Mouse (Mus musculus): ENCODE results near the gene Pno1. TPM values are rescaled to one million over a fixed set of nuclear protein-coding genes. Genes with fewer than 3 reads are reported as not detected.

The Pno1 gene
- total and polyA plus RNA-seq, 3 experiments: 82.7 to 279 (median 155) TPM

GRCm38 (mm10) chr11:17202481-17202880 lies 8.9 kb downstream of the Pno1 start:
- no peak for TF ChIP-seq RAD21 (IDR thresholded peaks at IDR 0.05; ENCODE audit: low read depth, low read length)
- TF ChIP-seq POLR2A (IDR thresholded peaks at IDR 0.05; ENCODE audit: low read depth, low read length): peak; percentile 24; the same call in 1 of the 2 replicates
- no peak for TF ChIP-seq MAFK (IDR thresholded peaks at IDR 0.05; ENCODE audit: insufficient replicate concordance, low read length)
- TF ChIP-seq ZMIZ1 (IDR thresholded peaks at IDR 0.05; ENCODE audit: low read depth, low read length): no peak
- Histone ChIP-seq H3K27me3 (replicated peaks) (no peaks in the 10 kb centered on the region), H3K9ac (ENCODE audit: insufficient read depth, low read depth) (no peak overlapping the region), H3K9me3 (replicated peaks; ENCODE audit: low read length) (no peaks in the 10 kb centered on the region), H3K36me3 (replicated peaks in 1 of 2; ENCODE audit: control insufficient read depth in 1 of 2, insufficient read depth in 1 of 2, low read length in 1 of 2) (peaks cover 51 to 94% of the 10 kb centered on the region in 2 experiments), H3K27ac (ENCODE audit: insufficient read depth, low read depth) (no peak overlapping the region), H3K4me3 (replicated peaks in 1 of 3; ENCODE audit: low read depth in 2 of 3, low read length in 2 of 3, poor library complexity in 1 of 3) (no peak overlapping the region), H3K4me2 (ENCODE audit: insufficient read depth, low read depth, poor library complexity, severe bottlenecking) (no peak overlapping the region), H3K79me2 (replicated peaks; ENCODE audit: control insufficient read depth, extremely low read depth, insufficient read depth, poor library complexity, severe bottlenecking) (peaks cover 3% of the 10 kb centered on the region; the same call in 1 of the 2 replicates), H3K4me1 (ENCODE audit: control insufficient read depth in 1 of 2, insufficient read depth in 2 of 2) (peaks cover 2 to 23% of the 10 kb centered on the region in 2 experiments; a peak in 2 of 4 replicates)
- in situ Hi-C loops (cut with MboI; ENCODE audit: low pct_ligation_motif_present, low pct_unique_long_range_greater_than_20kb, low sequenced_read_pairs): no loop called here
- dilution Hi-C loops (cut with MboI; ENCODE audit: extremely low pct_ligation_motif_present, extremely low pct_unique_long_range_greater_than_20kb, low sequenced_read_pairs): no loop called here
- no peak for DNase-seq (ENCODE audit: extremely low read depth)

DNA sequence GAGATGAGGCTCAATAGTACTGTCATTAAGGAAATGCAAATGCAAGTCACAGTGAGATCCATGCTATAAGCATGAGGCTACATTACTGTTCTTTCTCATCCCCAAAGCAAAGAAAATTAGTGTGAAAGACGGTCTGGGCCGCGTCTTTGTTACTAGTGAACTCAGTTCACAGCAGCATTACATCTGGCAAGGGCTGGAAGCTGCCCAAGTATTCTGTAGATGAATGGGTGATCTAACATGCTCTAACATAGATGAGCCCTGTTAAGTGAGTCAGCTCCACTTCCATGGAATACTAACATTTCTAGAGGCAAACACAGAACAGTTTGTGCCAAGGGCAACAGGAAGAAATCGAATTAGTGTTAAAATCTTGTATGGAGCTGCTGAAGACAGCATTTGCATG lies 10.4 kb downstream of the Pno1 start:
- Histone ChIP-seq H3K36me3 (replicated peaks in 1 of 2; ENCODE audit: control insufficient read depth in 1 of 2, insufficient read depth in 1 of 2, low read length in 1 of 2) (peaks cover 53 to 95% of the 10 kb centered on the region in 2 experiments), H3K9me3 (replicated peaks; ENCODE audit: low read length) (no peaks in the 10 kb centered on the region), H3K4me1 (ENCODE audit: control insufficient read depth in 1 of 2, insufficient read depth in 2 of 2) (peaks cover 0 to 27% of the 10 kb centered on the region in 2 experiments; a peak in 2 of 4 replicates), H3K27me3 (replicated peaks) (no peaks in the 10 kb centered on the region), H3K4me2 (ENCODE audit: insufficient read depth, low read depth, poor library complexity, severe bottlenecking) (no peak overlapping the region), H3K9ac (ENCODE audit: insufficient read depth, low read depth) (no peak overlapping the region), H3K27ac (ENCODE audit: insufficient read depth, low read depth) (no peak overlapping the region), H3K79me2 (replicated peaks; ENCODE audit: control insufficient read depth, extremely low read depth, insufficient read depth, poor library complexity, severe bottlenecking) (0 out of 2 replicates have a peak, but pooled peaks cover 3% of the 10 kb centered on the region), H3K4me3 (replicated peaks in 1 of 3; ENCODE audit: low read depth in 2 of 3, low read length in 2 of 3, poor library complexity in 1 of 3) (no peak overlapping the region)
- DNase-seq (ENCODE audit: extremely low read depth): no peak
- no peak for TF ChIP-seq ELF1 (IDR thresholded peaks at IDR 0.05; ENCODE audit: low read depth, low read length)
- TF ChIP-seq CTCF (conservative IDR thresholded peaks at IDR 0.05 in 1 of 2, IDR thresholded peaks at IDR 0.05 in 1 of 2; ENCODE audit: low read depth in 2 of 2, low read length in 2 of 2): no peak
- TF ChIP-seq SIN3A (IDR thresholded peaks at IDR 0.05; ENCODE audit: low read length): no peak
- TF ChIP-seq CHD1 (IDR thresholded peaks at IDR 0.05; ENCODE audit: low read depth, low read length): no peak
- TF ChIP-seq RCOR1 (conservative IDR thresholded peaks at IDR 0.05; ENCODE audit: low read depth, low read length): no peak
- no peak for TF ChIP-seq MYC (IDR thresholded peaks at IDR 0.05; ENCODE audit: low read depth, low read length)
- TF ChIP-seq NRF1 (IDR thresholded peaks at IDR 0.05; ENCODE audit: low read depth, low read length): no peak
- dilution Hi-C loops (cut with MboI; ENCODE audit: extremely low pct_ligation_motif_present, extremely low pct_unique_long_range_greater_than_20kb, low sequenced_read_pairs): no loop called here
- in situ Hi-C loops (cut with MboI; ENCODE audit: low pct_ligation_motif_present, low pct_unique_long_range_greater_than_20kb, low sequenced_read_pairs): no loop called here

- no peak for TF ChIP-seq BHLHE40 (IDR thresholded peaks at IDR 0.05; ENCODE audit: low read depth, low read length)
- no peak for DNase-seq (ENCODE audit: extremely low read depth)
- H3K4me3 ChIP-seq (replicated peaks in 1 of 3; ENCODE audit: low read depth in 2 of 3, low read length in 2 of 3, poor library complexity in 1 of 3): no peak overlapping the region
- peaks cover 55 to 95% of the 10 kb centered on the region in 2 experiments for H3K36me3 ChIP-seq (replicated peaks in 1 of 2; ENCODE audit: control insufficient read depth in 1 of 2, insufficient read depth in 1 of 2, low read length in 1 of 2)
- in situ Hi-C loops (cut with MboI; ENCODE audit: low pct_ligation_motif_present, low pct_unique_long_range_greater_than_20kb, low sequenced_read_pairs): no loop called here
- dilution Hi-C loops (cut with MboI; ENCODE audit: extremely low pct_ligation_motif_present, extremely low pct_unique_long_range_greater_than_20kb, low sequenced_read_pairs): no loop called here
- no peaks in the 10 kb centered on the region for H3K27me3 ChIP-seq (replicated peaks)
- 0 out of 2 replicates have a peak, but pooled peaks cover under 1% of the 10 kb centered on the region for H3K79me2 ChIP-seq (replicated peaks; ENCODE audit: control insufficient read depth, extremely low read depth, insufficient read depth, poor library complexity, severe bottlenecking)
- no peak overlapping the region for H3K9ac ChIP-seq (ENCODE audit: insufficient read depth, low read depth)
- peaks cover 0 to 27% of the 10 kb centered on the region in 2 experiments; a peak in 2 of 4 replicates for H3K4me1 ChIP-seq (ENCODE audit: control insufficient read depth in 1 of 2, insufficient read depth in 2 of 2)
- no peaks in the 10 kb centered on the region for H3K9me3 ChIP-seq (replicated peaks; ENCODE audit: low read length)
- H3K4me2 ChIP-seq (ENCODE audit: insufficient read depth, low read depth, poor library complexity, severe bottlenecking): no peak overlapping the region
- H3K27ac ChIP-seq (ENCODE audit: insufficient read depth, low read depth): no peak overlapping the region
These were observed 11.4 kb downstream of the Pno1 start for GRCm38 (mm10) chr11:17199840-17200501.

All from CH12.LX (cell line).